Mouse (Mus musculus): ENCODE data around the gene Prss28.

Gene Prss28

DNA sequence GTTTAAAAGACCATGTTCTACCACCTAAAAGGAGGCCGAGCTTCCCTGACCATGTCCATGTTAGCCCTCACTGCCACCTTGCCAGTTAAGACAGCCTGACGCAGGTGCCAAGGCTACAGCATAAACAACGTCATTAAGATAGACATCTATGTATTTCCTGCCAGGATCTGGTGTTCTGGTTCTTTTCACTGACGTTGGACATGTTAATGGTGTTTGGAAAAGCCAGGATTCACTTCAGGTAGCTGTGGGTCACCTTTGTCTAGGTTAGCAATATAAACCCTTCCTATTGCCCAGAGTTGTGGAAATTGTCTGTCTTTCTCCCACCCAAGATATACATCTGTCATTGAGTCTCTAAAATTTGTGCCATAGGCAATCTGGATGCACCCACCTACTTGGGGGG, at the start of gene Prss28:
Gene Prss28 (plus strand): TSS at position 301 of the 400 bp plus-strand sequence.
- DNase-seq (ENCODE audit: low read depth), result no peak

DNA sequence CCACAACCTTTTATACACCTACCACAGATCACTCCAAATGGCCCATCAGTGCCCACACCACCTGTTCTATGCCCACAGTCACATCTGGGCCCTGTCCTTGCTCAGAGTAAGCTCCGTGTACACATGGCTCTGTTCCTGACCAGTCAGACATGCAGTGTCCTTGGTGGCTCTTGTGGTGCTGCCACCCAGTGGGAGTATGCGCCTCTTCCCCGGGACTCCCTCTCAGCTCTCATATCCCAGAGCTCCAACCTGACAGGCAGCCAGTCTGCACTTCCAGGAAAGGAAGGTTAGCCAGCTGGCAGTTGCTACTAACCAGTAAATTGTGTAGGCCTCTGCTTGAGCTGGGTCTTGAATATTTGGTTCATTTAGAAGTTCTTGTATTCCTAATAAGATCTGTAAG, 44.0 kb upstream of the Prss28 start:
- DNase-seq (ENCODE audit: low read depth), result no peak

DNA sequence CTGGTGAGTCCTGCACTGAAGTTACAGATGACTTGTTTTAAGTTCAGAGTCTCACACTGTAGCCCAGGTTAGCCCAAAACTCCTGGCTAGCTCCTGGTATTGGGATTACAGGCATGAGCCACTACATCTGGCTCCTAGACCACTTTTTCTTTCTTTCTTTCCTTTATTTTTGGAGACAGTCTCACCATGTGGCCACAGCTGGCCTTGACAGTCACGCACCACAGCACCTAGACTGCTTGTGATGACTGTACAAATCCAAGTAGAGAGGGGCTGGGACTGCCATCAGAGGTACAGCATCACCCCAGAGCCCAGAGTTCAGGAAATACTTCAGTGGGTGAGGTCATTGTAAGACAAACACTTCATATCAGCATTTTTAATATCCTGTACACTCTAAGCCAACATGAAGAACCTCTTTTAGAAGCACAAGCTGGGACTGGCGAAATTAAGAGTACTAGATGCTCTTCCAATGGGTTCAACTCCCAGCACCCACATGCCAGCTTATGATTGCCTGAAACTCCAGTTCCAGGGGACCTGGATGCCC, 37.6 kb upstream of the Prss28 start:
- DNase-seq (ENCODE audit: low read depth), result no peak

DNA sequence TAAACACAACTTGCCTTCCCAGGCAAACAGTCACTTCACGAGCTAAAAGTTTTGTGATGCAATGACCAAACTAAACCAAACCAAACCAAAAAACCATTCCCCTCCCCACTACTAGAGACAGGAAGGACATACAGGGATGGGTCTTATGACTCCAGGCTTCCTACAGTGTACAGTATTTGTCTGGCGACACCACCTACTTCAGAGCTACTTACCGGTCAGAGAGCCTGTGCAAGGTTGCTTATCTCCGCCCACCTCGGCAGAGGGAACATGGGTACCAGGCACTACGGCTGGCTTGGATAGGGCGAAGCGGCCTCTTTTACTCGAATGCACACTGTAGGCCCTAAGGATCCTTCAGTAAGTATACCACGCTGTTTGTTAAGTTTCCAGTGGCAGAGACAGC, 36.1 kb upstream of the Prss28 start:
- DNase-seq (ENCODE audit: low read depth), result peak; percentile 57

DNA sequence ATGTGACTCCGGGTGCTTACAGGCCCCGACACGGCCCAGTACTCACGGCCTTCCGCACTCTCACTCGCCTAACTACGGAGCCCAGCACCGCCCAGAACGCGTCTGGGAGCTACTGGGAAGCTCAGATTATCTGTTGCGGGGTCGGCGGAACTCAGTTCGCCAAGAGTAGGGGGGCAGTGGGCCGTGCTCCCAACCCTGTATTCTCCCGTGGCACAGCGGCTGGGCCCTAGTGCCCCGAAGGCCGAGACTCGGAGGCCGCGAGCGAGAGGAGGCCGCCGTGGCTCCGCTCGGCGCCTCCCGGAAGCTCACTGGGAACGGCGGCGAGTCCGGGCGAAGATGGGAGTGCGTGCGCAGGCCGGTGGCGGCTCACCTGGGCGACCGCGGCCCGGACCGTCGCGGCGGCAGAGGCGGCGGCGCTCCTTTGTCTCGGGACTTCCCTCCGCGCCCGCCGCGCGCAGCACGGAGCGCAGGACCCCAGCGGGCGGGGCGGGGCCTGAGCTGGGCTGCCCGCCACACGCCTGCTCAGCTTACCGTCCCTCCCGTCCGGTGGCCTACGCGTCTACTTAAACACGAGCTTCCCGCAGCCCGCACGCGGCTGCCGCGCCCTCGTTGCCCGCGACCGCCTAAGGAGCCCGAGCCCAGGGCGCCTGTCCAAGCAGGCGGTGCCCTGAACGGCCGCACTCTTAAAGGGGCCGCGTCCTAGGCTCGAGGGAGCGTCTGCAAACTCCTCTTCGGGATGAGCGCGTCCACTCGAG, 35.3 kb upstream of the Prss28 start:
- no peak for DNase-seq (ENCODE audit: low read depth)

DNA sequence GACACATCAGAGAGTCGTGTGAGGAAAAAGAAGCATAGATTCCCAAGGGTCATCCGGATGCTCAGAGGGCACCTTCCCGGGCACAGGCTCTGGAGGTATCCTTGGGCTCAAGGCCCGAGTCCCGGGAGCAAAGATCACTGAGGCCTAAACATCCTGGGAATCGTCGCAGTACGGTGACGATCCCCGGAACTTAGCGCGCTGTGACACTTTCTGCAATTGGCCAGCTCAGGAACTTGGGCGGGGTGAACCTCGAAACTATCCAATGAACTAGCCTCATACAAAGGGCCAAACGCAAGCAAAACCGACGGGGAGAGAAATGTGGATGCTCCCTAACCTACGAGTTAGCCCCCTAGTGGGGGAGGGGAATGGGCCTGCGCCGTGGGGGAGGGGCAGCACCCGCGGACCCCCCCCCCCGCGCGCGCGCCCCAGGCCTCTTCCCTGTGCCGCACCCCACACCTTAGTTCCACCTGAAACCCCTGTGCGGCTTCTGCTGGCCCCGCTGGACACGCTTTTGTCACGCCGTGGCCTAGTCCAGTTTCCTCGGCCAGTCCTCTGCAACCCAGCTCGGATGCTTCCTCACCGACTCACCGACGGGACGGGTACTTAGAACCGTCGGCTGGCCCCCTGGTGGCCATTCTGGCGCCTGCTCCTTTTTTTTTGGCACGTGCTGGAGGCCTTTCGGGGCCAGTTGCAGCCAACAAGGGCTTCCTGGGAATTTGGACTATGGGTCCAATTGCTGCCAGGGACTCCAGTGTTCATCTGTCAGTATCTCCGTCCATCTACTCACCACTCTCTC, 34.5 kb upstream of the Prss28 start:
- peak; percentile 98 for DNase-seq (ENCODE audit: low read depth)

DNA sequence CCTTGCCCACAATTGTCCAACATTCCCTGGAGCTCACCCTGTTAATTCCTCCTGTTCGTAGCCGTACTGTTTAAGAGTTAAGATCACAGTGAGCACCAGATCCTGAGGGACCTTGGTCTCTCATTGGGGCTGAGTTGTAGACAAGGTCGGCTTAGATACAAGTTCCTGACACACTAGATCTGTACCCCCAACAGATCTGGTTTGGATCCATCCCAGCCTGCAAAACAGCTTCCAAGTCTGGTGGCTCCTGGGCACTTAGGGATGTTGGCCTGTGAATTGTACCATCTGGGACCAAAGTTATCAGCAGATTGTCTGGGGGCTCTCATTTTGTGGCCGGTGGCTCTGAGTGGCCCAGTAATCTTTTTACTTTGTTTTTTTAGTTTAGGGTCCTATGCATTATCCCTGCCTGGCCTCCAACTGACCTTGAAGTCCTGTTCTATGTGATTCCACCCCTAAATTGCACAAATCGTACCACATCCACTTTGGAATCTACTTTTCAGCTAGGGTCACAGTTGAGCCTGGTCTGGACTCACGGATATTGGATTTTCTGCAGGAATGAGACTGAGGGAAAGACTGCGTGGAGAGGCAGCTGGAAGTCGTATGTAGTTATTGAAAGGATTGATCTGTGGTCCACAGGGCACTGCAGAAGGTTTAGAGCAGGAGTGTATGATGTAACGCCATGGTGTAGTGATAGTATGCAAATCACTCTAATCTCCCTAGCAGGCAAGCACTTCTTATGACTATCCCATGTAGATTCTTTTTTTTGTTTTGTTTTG, 33.7 kb upstream of the Prss28 start, which contains the start of gene Ube2i:
Gene Ube2i (minus strand): TSS at position 52 of the 776 bp plus-strand sequence.
- no peak for DNase-seq (ENCODE audit: low read depth)

DNA sequence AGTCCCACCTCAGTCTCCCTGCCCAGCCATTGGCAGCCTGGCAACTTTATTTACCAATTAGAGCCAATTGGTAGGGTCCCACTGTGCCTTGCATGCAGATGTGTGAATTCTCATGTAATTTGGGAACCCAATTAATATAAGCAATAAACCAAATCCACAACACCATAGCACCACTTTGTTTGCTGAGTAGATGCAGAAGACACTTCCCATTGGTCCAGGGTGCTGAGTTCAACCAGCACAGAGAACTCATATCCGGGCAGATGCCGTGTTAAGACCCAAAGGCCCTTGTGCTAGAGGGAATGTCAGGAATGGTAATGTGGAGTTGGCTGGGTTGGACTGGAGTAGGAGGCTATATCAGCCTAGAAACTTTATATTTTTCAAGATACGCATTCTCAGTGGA, 32.6 kb upstream of the Prss28 start:
- no peak for DNase-seq (ENCODE audit: low read depth)

DNA sequence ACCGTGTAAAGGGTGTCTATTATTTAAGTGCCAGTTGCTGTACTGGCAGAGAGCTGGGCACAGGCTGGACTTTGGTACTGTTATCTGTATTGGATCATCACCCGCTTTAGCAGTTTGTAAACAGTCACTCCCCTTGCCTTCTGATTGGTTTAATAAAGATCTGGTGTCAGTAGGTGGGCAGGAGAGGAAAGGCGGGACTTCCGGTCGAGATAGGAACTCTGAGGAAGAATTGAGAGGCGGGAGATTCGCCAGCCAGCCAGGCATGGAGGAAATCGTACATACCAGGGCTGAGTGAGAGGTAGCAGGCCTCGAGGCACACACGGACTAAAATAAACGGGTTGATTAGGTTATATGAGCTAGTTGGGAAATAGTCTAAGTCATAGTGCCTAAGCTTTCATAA, 26.3 kb upstream of the Prss28 start:
- DNase-seq (ENCODE audit: low read depth), result peak; percentile 61

DNA sequence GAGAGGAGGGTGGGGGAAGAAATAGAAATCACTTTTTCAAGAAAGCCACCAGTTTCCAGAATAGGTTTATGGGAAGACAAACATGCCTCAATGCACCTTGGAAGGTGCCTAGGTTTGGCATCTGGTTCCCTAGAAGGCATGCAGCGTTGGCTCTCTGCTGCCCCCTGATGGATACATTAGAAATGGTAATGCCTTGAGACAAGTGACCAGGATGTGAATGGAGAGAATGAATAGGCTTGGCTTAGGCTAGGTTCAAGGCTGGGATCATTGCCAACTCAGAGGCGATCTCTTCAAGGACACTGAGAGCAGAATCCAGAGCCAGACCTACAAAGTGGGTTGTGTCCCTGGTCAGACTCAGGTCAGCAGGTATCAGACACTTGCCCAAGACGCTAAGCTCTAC, 23.4 kb upstream of the Prss28 start:
- DNase-seq (ENCODE audit: low read depth), result peak; percentile 75

DNA sequence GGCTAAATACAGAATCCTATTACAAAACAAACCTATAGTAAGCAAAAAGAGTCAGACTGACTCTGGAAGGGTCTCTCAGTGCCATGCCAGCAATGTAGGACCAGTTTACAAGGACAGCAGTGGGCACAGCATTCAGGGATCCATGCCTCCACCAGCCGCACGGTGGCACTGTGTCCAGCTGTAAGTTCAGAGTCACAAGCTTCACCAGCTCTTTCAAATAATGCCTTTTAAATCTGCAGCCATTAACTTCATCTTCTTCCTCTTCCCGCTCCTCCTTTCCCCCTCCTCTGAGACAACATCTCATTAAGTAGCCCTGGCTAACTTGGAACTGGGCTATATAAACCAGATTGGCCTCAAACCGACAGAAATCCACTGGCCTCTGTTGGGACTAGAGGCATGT, 19.6 kb upstream of the Prss28 start:
- DNase-seq (ENCODE audit: low read depth), result no peak

DNA sequence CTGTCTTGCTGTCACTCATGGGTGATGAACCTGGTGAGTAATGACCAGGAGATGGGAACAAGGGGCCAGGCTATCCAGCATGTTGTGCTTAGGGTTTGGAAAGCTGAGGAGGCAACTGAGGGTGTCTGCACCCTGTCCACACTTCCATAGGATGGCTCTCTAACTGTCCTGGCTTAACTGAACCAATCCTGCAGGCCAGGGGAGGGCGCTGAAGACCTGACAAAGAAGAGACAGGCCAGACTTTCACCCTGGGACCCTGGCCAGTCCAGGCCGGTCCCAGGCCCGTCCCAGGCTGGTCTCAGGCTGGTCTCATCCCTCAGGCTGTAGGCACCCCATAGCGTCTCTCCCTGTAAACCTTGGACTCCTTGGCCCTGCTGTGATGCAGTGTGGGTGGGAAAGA, 18.0 kb upstream of the Prss28 start:
- DNase-seq (ENCODE audit: low read depth), result no peak

DNA sequence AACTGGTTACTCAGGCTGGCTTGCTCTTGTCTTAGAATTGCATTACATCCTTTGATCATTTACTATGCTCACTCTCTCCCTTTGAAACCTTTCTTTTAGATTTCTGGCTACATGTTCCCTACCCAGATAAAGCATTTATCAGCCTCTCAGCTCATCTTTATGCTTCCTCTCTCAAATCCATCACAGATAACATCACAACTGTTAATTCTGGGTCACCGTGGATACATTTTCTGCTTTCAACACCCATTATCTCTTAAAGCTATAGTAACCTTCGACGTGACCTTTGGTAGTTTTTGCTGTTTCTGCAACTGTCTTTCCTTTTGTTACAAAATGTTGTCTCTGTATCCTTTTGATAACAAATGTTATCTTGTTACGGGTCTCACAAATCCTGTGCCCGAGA, 15.0 kb upstream of the Prss28 start:
- no peak for DNase-seq (ENCODE audit: low read depth)

DNA sequence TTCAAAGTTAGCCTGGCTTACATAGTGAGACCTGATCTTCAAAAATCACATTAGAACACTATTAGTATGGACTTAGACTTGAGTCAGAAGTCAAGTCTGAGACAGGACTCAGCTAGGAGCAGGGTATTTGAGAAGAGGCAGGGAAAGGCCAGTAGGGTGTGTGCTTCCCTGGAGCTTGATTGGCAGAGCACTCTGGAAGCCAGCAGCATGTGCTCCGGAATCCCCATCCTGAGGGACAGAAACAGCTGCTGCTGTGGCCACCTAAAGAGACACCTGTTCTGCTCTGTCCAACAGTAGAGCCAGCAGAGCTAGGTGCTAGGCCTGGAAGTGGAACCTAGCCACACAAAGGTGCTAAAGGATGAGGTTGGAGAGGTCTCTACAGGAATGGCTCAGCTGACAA, 14.3 kb upstream of the Prss28 start:
- DNase-seq (ENCODE audit: low read depth), result no peak

DNA sequence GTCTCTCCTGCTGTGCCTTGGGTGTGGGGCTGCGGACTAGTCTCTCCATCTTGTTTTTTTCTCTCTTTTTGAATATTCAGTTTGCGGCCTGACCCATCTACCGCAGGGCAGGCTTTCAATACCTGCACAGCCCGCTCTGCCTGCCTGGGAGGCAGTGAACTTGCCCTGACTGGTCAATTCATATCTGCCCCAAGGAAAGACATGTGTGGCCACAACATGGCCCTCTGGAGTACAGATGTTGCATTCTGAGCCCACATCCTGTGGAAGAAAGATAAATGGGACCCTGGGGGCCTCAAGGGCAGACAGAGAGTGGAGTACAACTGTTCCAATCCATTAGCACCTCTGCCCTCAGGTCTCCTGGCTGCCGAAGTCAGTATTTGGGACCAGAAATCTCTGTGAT, 10.4 kb upstream of the Prss28 start, which contains the start of gene Prss34:
Gene Prss34 (plus strand): TSS at position 301 of the 400 bp plus-strand sequence.
- DNase-seq (ENCODE audit: low read depth), result no peak

DNA sequence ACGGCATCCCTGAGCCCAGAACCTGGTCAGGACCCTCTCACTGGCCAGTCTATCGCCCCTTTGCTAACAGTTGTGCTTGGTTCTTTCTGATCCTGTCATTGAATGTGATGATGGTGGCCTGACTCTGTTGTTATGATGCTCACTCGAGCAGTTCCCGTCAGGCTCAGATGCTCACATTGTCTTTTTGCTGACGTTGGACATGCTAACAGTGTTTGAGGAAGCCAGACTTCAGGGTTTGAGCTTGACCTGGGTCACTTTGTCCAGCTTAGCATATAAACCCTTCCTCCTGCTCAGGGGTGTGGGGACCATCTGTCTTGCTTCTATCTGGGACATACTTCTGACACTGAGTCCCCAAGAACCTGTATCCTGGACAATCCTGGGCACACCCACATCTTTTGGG, 9.9 kb downstream of the Prss28 start, which contains the start of gene Prss29:
Gene Prss29 (plus strand): TSS at position 301 of the 400 bp plus-strand sequence.
- no peak for DNase-seq (ENCODE audit: low read depth)

DNA sequence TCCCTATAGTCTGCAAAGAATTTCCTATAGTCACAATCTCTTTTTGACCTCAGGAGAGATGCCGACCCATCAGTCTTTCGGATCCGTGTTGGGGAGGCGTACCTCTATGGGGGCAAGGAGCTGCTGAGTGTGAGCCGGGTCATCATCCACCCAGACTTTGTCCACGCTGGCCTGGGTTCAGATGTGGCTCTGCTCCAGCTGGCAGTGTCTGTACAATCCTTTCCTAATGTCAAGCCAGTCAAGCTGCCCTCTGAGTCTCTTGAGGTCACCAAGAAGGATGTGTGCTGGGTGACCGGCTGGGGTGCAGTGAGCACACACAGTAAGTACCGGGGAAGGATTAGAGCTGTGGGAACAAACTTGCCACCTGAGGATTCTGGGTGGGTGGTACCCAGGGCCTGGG, 12.4 kb downstream of the Prss28 start:
- no peak for DNase-seq (ENCODE audit: low read depth)

DNA sequence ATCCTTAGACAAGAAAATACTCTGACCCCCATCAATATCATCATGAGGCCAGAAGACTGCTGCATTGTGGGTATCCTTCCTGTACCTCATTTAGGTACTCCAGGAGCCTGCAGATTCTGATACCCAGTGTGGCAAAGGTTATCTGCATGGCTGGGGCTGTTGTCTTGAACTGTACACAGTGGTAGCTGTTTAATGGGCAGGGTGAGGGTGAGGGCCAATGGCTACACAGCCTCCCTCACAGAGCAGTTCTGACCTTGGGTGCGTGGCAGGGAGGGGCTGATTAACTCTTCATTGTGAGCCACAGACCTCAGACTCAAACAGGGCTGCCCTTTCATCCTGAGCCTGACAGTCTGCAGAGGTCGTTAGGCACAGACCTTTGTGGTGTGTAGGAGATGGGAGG, 14.5 kb downstream of the Prss28 start:
- no peak for DNase-seq (ENCODE audit: low read depth)

DNA sequence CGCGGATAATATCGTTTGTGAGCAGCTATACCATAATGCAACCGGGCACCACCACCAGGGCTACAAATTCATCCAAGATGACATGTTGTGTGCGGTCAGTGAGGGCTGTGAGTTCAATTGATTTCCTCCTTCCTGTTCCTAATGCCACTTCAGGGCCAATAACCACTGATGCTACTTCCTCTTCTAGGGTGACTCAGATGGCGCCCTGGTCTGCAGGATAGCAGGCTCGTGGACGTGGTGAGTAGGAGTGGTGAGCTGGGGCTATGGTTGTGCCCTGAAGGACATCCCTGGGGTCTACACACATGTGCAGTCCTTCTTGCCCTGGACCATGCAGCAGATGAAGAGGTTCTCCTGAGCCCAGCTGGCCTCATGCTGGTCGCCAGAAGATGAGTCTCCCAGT, 23.9 kb downstream of the Prss28 start:
- DNase-seq (ENCODE audit: low read depth), result no peak

DNA sequence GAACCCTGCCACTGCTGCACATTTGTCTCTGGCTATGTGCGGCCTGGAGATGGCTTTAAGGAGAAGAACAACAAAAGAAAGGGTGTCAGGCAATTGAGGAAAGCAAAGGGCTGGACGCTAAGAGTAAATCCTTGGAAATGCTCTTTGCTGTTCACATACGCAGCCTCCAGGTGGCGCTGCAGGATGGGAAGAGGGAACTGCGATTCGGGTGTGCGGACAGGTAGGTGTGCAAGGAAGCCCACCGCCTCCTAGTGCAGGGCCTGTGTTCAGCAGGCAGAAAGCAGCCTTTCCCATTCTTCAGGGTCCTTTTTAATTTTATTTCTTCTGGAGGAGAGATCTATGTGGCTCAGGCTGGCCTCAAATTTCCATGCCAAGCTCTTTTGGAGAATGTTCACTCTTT, 25.5 kb downstream of the Prss28 start:
- peak; percentile 34 for DNase-seq (ENCODE audit: low read depth)

DNA sequence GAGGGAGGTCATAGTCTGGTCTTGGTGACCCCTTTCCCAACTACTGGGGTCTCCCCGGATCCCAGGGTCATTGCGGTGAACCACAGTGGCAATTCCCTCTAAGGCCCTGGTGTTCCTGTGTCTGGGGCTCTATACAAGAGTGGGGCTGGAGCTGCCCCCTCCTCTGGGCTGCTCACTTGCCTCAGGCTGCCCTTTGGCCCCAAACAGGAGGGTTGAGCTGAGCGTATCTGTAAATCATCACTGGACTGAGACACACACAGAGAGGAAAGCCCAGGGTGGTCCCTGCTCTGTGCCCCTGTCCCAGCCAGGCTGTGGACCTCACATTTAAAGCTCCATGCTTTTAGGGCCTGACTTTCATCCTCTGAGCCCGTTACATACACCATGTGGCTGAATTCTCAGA, 29.8 kb downstream of the Prss28 start:
- no peak for DNase-seq (ENCODE audit: low read depth)

DNA sequence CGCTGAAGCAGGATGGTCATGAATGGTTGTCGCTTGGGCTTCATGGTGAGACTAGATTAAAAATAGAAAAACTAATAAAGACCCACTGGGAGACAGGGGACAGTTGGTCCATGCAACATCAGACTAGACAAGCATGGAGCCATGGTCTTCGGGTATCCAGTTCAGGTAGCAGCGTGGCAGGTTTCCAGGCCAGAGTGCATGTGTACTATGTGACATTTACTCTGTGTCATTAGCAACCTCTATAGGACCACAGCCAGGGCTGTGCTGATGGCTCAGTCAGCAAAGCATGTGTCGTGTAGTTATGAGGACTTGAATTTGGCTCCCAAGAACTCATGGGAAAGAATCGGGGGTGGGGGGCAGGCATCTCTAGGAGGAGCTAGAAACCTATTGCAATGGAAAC, 31.6 kb downstream of the Prss28 start:
- no peak for DNase-seq (ENCODE audit: low read depth)

Measured in c-Kit-positive CD71-positive TER-119-negative erythroid progenitor cells, embryonic 14.5 days (primary cell).